Comparison of ENCODE assay signal across 13 mouse cellular contexts in the genomic region with DNA sequence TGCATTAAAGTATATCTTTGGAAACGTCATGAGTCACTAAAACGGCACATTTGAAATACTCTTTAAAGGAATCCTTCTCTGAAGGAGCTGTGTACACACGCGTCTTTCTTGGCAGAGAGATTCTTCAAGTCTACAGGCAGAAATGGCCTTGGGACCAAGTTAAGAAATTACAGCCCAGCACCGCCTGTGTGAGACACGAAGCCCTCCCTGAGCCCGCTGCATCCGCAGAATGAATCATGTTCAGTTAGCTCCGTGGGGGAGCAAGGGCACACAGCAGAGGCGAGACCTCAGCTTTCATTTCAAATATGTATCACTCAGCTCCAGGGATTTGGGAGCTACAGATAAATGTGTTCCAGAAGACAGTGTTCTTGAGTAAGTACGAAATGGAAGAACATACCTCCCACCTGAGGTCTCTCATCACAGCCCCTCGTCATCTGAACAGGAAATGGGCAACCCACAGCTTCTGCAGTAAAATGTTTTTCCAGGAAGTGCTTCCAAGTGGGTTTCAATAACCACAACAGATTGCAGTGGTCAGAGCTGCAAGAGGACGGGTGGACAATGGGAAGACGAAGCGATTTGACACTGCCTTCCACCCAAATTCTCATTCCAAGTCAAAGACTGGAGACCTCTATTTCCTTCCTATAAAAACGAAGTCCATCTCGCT.
DNase-seq lines count a peak whose midpoint lies in the region; ATAC-seq lines count a peak whose summit lies in the region.
"Had no signal": no experiment of that assay in that cellular context is flagged by ENCODE, and none has a peak within 500 bp of the region (broad histone marks: within the 10 kb centered on the region; RNA-seq: fewer than 3 reads in every experiment).

No protein-coding gene starts in this region.

- H3K9ac ChIP-seq in embryonic facial prominence, embryonic 13.5 days = no peak overlapping the region
- H3K9ac ChIP-seq: stomach, embryonic 15.5 days had no signal

- no peak for DNase-seq in embryonic facial prominence, embryonic 10.5 days (ENCODE audit: low spot score)
- peak; percentile 6 for DNase-seq in left cerebral cortex, postnatal 36 days (ENCODE audit: low spot score in 2 of 2)
- DNase-seq in left cerebral cortex, postnatal 10 days (ENCODE audit: extremely low spot score in 1 of 2, low spot score in 2 of 2) = no peak
- DNase-seq in adrenal gland, postnatal 25 days = peak; percentile 5
- peak; percentile 29 for DNase-seq in mesoderm, embryonic 11.5 days (ENCODE audit: low read depth, low spot score)
- DNase-seq in embryo, embryonic 10.5 days (ENCODE audit: low spot score) = no peak
- no peak for DNase-seq in gastrocnemius, postnatal 36 days
- DNase-seq: lung, adult 2 months had no signal

- no peaks in the 10 kb centered on the region for H3K27me3 ChIP-seq in embryonic facial prominence, embryonic 13.5 days
- H3K27me3 ChIP-seq in embryonic facial prominence, embryonic 10.5 days (replicated peaks; ENCODE audit: low read depth, poor library complexity, severe bottlenecking) = no peaks in the 10 kb centered on the region
- H3K27me3 ChIP-seq: stomach, embryonic 15.5 days had no signal

- H3K27ac ChIP-seq in embryonic facial prominence, embryonic 13.5 days = no peak overlapping the region
- H3K27ac ChIP-seq in embryonic facial prominence, embryonic 10.5 days (replicated peaks) = no peak overlapping the region
- H3K27ac ChIP-seq: forebrain, embryonic 10.5 days; stomach, embryonic 15.5 days had no signal

- no peaks in the 10 kb centered on the region for H3K36me3 ChIP-seq in embryonic facial prominence, embryonic 13.5 days
- H3K36me3 ChIP-seq in embryonic facial prominence, embryonic 10.5 days (replicated peaks) = no peaks in the 10 kb centered on the region
- H3K36me3 ChIP-seq: forebrain, embryonic 10.5 days; G1E; stomach, embryonic 15.5 days had no signal

- intact Hi-C loops in left cerebral cortex, postnatal 36 days (cut with DNase I) = no loop called here
- intact Hi-C loops in left cerebral cortex, postnatal 10 days (cut with DNase I) = no loop called here
- intact Hi-C loops in gastrocnemius, postnatal 36 days (cut with DNase I) = no loop called here

- 69% methylated on average over 17 of the region's 17 CpGs for WGBS in embryonic facial prominence, embryonic 13.5 days
- 88% methylated on average over 17 of the region's 17 CpGs for WGBS in embryonic facial prominence, embryonic 10.5 days

- no peak for ATAC-seq in embryonic facial prominence, embryonic 13.5 days (ENCODE audit: insufficient number of reproducible peaks, insufficient read depth, low FRiP score, low TSS enrichment, low read depth)

- no peak overlapping the region for H3K4me3 ChIP-seq in embryonic facial prominence, embryonic 13.5 days
- no peak overlapping the region for H3K4me3 ChIP-seq in embryonic facial prominence, embryonic 10.5 days
- H3K4me3 ChIP-seq: forebrain, embryonic 10.5 days; stomach, embryonic 15.5 days had no signal

- peaks cover 9% of the 10 kb centered on the region for H3K4me1 ChIP-seq in embryonic facial prominence, embryonic 13.5 days
- no peaks in the 10 kb centered on the region for H3K4me1 ChIP-seq in embryonic facial prominence, embryonic 10.5 days
- H3K4me1 ChIP-seq: forebrain, embryonic 10.5 days; stomach, embryonic 15.5 days had no signal

- H3K9me3 ChIP-seq in embryonic facial prominence, embryonic 13.5 days = no peaks in the 10 kb centered on the region
- 0 out of 2 replicates have a peak, but pooled peaks cover 5% of the 10 kb centered on the region for H3K9me3 ChIP-seq in embryonic facial prominence, embryonic 10.5 days
- H3K9me3 ChIP-seq: G1E; stomach, embryonic 15.5 days had no signal

- H3K4me2 ChIP-seq in embryonic facial prominence, embryonic 13.5 days = peak overlapping the region; percentile 14; the same call in 1 of the 2 replicates
- H3K4me2 ChIP-seq: midbrain, embryonic 11.5 days; stomach, embryonic 15.5 days had no signal

Comparison
In these comparisons a context has a peak if more than half of its experiments do, and no peak if none do; other contexts are left out.
1. DNase-seq: peak in left cerebral cortex, postnatal 36 days (2 of 2), adrenal gland, postnatal 25 days (single experiment) and mesoderm, embryonic 11.5 days (single experiment); none in embryonic facial prominence, embryonic 10.5 days (single experiment), left cerebral cortex, postnatal 10 days (0 of 2), embryo, embryonic 10.5 days (single experiment) and gastrocnemius, postnatal 36 days (0 of 2).